Mouse (Mus musculus) myocyte (in vitro differentiated cells): ENCODE data around the gene Spata31d1d. TPM values are rescaled to one million over a fixed set of nuclear protein-coding genes. Genes with fewer than 3 reads are reported as not detected.

Experiments
- H3K27me3 ChIP-seq: one replicate; pipeline ENCODE4 v1.6.1; 2011; ENCODE audit not compliant: control insufficient read depth, insufficient read depth, insufficient read length
- H3K36me3 ChIP-seq: one replicate; pipeline ENCODE4 v1.6.1; 2011; ENCODE audit not compliant: control insufficient read depth, insufficient read depth
- H3K4me2 ChIP-seq: one replicate; pipeline ENCODE4 v1.6.1; 2011; ENCODE audit warnings: low read depth, control low read depth
- H3K4me3 ChIP-seq: one replicate; pipeline ENCODE4 v1.5.1; 2011; ENCODE audit warnings: mild to moderate bottlenecking, control low read depth, moderate library complexity
- H3K79me2 ChIP-seq: one replicate; pipeline ENCODE4 v1.6.1; 2011; ENCODE audit not compliant: control insufficient read depth, insufficient read depth
- H3ac ChIP-seq: one replicate; pipeline ENCODE4 v1.6.1; 2011; ENCODE audit not compliant: control insufficient read depth, insufficient read length
- CEBPB ChIP-seq: IDR thresholded peaks from 2 replicates; pipeline ENCODE4 v1.6.1; 2011; ENCODE audit warnings: mild to moderate bottlenecking, moderate library complexity; ENCODE audit not compliant: poor library complexity, insufficient read depth, severe bottlenecking
- E2F4 ChIP-seq: IDR thresholded peaks from one replicate; pipeline ENCODE4 v1.6.1; 2011; ENCODE audit warnings: mild to moderate bottlenecking, control low read depth, moderate library complexity; ENCODE audit not compliant: insufficient read depth
- MAX ChIP-seq: IDR thresholded peaks from one replicate; pipeline ENCODE4 v1.6.1; 2011; ENCODE audit warnings: low read depth, mild to moderate bottlenecking, control low read depth
- MYOD1 ChIP-seq, 3 experiments: IDR thresholded peaks; one replicate each; pipeline ENCODE4 v1.6.1; 2011; ENCODE audit warnings: control low read depth in 2 of 3, low read depth in 2 of 3, mild to moderate bottlenecking in 2 of 3, moderate library complexity in 1 of 3; ENCODE audit not compliant: insufficient read length in 2 of 3, control insufficient read depth in 1 of 3
- MYOG ChIP-seq, 3 experiments: IDR thresholded peaks; one replicate each; pipeline ENCODE4 v1.6.1; 2011; ENCODE audit warnings: control low read depth in 2 of 3, low read depth in 2 of 3, mild to moderate bottlenecking in 2 of 3; ENCODE audit not compliant: insufficient read length in 2 of 3, control insufficient read depth in 1 of 3, insufficient read depth in 1 of 3
- POLR2A ChIP-seq: IDR thresholded peaks from one replicate; pipeline ENCODE4 v1.6.1; 2011; ENCODE audit warnings: low read depth, mild to moderate bottlenecking, control low read depth, moderate library complexity; ENCODE audit not compliant: insufficient read length
- POLR2AphosphoS2 ChIP-seq: IDR thresholded peaks from one replicate; pipeline ENCODE4 v1.6.1; 2011; ENCODE audit warnings: low read depth, control low read depth; ENCODE audit not compliant: insufficient read length
- REST ChIP-seq: IDR thresholded peaks from one replicate; pipeline ENCODE4 v1.6.1; 2011; ENCODE audit warnings: mild to moderate bottlenecking, control low read depth, moderate library complexity; ENCODE audit not compliant: insufficient read depth, insufficient read length
- SRF ChIP-seq: IDR thresholded peaks from one replicate; pipeline ENCODE4 v1.6.1; 2011; ENCODE audit warnings: low read depth; ENCODE audit not compliant: control insufficient read depth, insufficient read length
- TCF12 ChIP-seq: IDR thresholded peaks from one replicate; pipeline ENCODE4 v1.6.1; 2011; ENCODE audit warnings: mild to moderate bottlenecking, control low read depth; ENCODE audit not compliant: poor library complexity, insufficient read depth, severe bottlenecking
- TCF3 ChIP-seq: IDR thresholded peaks from one replicate; pipeline ENCODE4 v1.6.1; 2011; ENCODE audit warnings: low read depth, control low read depth; ENCODE audit not compliant: insufficient read length
- USF1 ChIP-seq: IDR thresholded peaks from one replicate; pipeline ENCODE4 v1.6.1; 2011; ENCODE audit warnings: low read depth, mild to moderate bottlenecking, control low read depth, moderate library complexity
- polyA plus RNA-seq: library from polyadenylated mRNA; unstranded; fragments of >200 nt; fragmentation: generic; extraction: Trizol; gene quantifications from one replicate; pipeline ENCODE4 v1.2.1, GENCODE M21; 2012; ENCODE audit warnings: missing spikeins

Spata31d1d gene
- polyA plus RNA-seq, 1 experiment: not detected

DNA sequence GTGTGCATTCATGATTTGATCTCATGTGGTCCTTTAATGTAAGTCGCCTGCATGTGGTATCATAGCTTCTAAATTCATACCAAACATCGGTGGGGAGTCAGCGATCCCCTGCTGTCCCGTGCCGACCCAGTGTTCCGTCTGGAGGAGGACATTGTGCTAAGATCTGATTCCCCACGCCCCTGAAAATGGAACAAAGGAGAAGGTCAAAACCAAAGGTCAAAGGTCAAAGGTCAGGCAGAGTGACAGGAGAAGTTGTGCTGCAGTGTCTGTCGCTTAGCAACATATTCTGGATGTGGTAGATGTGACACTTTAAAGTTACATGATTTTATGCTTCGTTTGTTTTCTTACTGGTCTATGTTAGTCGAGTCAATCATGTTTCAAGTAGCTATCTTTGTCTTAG, 40.1 kb downstream of the Spata31d1d start:
- H3K79me2 ChIP-seq: no peaks in the 10 kb centered on the region
- no peak overlapping the region for H3ac ChIP-seq
- no peaks in the 10 kb centered on the region for H3K36me3 ChIP-seq
- no peak overlapping the region for H3K4me3 ChIP-seq
- no peak overlapping the region for H3K4me2 ChIP-seq
- peaks cover 15% of the 10 kb centered on the region for H3K27me3 ChIP-seq
- TF ChIP-seq SRF (no peak), POLR2A (no peak), TCF3 (no peak), MYOG (IDR thresholded peaks at IDR 0.05; ENCODE audit: control insufficient read depth in 1 of 3, insufficient read depth in 1 of 3, insufficient read length in 2 of 3, low read depth in 2 of 3) (no peak), MYOD1 (IDR thresholded peaks at IDR 0.05; ENCODE audit: control insufficient read depth in 1 of 3, insufficient read length in 2 of 3, low read depth in 2 of 3) (no peak), TCF12 (no peak), POLR2AphosphoS2 (no peak), E2F4 (no peak), CEBPB (no peak), REST (no peak), MAX (no peak), USF1 (no peak)

DNA sequence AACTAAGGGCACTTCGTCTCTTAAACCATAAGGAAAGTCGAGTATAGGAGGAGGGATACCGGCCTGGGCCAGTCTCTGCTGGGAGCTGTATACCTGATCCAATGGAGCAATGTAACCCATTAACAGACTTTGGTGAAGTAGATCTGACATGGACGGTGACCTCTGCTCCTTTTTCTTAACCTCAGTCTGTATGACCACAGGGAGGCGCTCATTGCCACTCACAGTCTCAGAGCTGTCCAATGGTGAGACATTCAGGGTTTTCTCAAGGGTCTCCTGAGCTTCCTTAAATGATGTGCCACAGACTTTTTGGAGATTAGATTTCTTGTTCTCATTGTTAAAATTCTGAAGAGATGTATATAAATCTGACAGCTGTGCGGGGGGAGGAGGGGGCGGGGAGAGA, 41.0 kb downstream of the Spata31d1d start:
- Histone ChIP-seq H3K79me2 (no peaks in the 10 kb centered on the region), H3K4me3 (no peak overlapping the region), H3ac (no peak overlapping the region), H3K36me3 (no peaks in the 10 kb centered on the region), H3K4me2 (no peak overlapping the region), H3K27me3 (peaks cover 12% of the 10 kb centered on the region)
- TF ChIP-seq TCF12 (no peak), MYOD1 (IDR thresholded peaks at IDR 0.05; ENCODE audit: control insufficient read depth in 1 of 3, insufficient read length in 2 of 3, low read depth in 2 of 3) (no peak), MYOG (IDR thresholded peaks at IDR 0.05; ENCODE audit: control insufficient read depth in 1 of 3, insufficient read depth in 1 of 3, insufficient read length in 2 of 3, low read depth in 2 of 3) (no peak), SRF (no peak), CEBPB (no peak)

DNA sequence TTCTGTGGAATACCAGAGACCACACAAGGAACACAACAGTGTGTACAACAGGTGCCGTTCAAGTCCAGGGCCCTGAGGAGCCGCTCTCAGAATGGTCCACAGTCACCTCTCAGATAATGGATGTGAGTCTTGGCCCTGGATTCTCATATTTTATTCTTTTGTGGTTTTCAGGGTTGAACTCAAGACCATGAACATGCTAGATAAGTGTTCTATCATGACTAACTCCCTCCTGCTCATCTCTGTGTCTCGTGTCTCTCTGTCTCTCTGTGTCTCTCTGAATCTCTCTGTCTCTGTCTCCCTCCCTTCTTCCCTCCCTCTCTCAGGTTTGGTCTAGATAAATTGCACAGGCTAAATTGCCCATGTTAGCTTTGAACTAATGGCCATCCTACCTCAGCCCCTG, 41.7 kb downstream of the Spata31d1d start:
- Histone ChIP-seq H3K27me3 (peaks cover 8% of the 10 kb centered on the region), H3K4me3 (no peak overlapping the region), H3K36me3 (no peaks in the 10 kb centered on the region), H3K79me2 (no peaks in the 10 kb centered on the region), H3K4me2 (no peak overlapping the region), H3ac (no peak overlapping the region)
- TF ChIP-seq MYOG (IDR thresholded peaks at IDR 0.05; ENCODE audit: control insufficient read depth in 1 of 3, insufficient read depth in 1 of 3, insufficient read length in 2 of 3, low read depth in 2 of 3) (no peak), SRF (no peak), TCF12 (no peak), USF1 (no peak), POLR2A (no peak), TCF3 (no peak), POLR2AphosphoS2 (no peak), CEBPB (no peak), MAX (no peak), E2F4 (no peak), MYOD1 (IDR thresholded peaks at IDR 0.05; ENCODE audit: control insufficient read depth in 1 of 3, insufficient read length in 2 of 3, low read depth in 2 of 3) (no peak), REST (no peak)

DNA sequence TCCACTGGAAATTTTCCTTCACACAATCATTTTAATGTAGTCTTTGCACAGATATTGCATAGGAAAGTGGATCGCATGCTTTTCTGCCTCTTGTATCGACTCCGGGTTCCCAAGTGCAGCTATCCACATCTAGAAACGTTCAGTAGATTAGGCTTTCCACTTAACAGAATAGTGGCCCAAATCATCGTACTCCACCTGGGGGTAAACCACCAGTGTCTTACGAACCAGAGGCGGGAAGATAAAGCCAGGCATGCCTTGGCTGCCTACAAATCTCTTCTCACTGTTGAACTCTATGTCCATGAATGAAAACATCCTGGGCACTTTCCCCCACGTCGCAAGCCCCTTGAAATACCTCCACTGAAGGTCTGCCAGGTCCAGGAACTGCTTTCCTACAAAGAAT, 42.2 kb downstream of the Spata31d1d start:
- no peak overlapping the region for H3K4me2 ChIP-seq
- no peak overlapping the region for H3ac ChIP-seq
- TF ChIP-seq USF1 (no peak), E2F4 (no peak), TCF12 (no peak), REST (no peak), POLR2A (no peak), MYOD1 (IDR thresholded peaks at IDR 0.05; ENCODE audit: control insufficient read depth in 1 of 3, insufficient read length in 2 of 3, low read depth in 2 of 3) (no peak), MYOG (IDR thresholded peaks at IDR 0.05; ENCODE audit: control insufficient read depth in 1 of 3, insufficient read depth in 1 of 3, insufficient read length in 2 of 3, low read depth in 2 of 3) (no peak), POLR2AphosphoS2 (no peak), TCF3 (no peak), MAX (no peak), SRF (no peak), CEBPB (no peak)
- no peaks in the 10 kb centered on the region for H3K36me3 ChIP-seq
- H3K4me3 ChIP-seq: no peak overlapping the region
- H3K79me2 ChIP-seq: no peaks in the 10 kb centered on the region
- H3K27me3 ChIP-seq: peaks cover 8% of the 10 kb centered on the region

DNA sequence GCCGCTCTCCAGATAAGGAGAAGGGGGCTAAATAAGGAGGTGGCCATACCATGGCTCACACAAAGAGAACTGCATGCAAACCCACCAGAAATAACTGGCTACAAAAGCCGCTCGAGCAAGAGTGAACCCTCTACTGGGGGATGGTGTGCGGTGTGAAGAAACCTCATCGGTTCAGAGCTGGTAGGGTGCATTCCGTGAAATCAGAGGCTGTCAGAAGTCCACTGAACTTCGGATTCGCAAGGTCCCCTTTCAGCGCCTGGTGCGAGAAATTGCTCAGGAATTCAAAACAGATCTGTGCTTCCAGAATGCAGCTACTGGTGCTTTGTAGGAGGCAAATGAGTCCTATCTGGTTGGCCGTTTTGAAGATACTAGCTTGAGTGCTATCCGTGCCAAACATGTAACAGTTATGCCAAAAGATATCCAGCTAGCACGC, 43.2 kb downstream of the Spata31d1d start:
- no peaks in the 10 kb centered on the region for H3K79me2 ChIP-seq
- H3ac ChIP-seq: no peak overlapping the region
- H3K36me3 ChIP-seq: no peaks in the 10 kb centered on the region
- H3K4me2 ChIP-seq: no peak overlapping the region
- H3K4me3 ChIP-seq: no peak overlapping the region
- TF ChIP-seq SRF (no peak), MYOD1 (IDR thresholded peaks at IDR 0.05; ENCODE audit: control insufficient read depth in 1 of 3, insufficient read length in 2 of 3, low read depth in 2 of 3) (no peak), USF1 (no peak), CEBPB (no peak), MAX (no peak), MYOG (IDR thresholded peaks at IDR 0.05; ENCODE audit: control insufficient read depth in 1 of 3, insufficient read depth in 1 of 3, insufficient read length in 2 of 3, low read depth in 2 of 3) (no peak), TCF3 (no peak), TCF12 (no peak), POLR2AphosphoS2 (no peak), E2F4 (no peak), POLR2A (no peak), REST (no peak)
- peaks cover 8% of the 10 kb centered on the region for H3K27me3 ChIP-seq
